Mouse (Mus musculus) hindbrain, postnatal 0 days (tissue): ENCODE data around the gene Ldhb. TPM values are rescaled to one million over a fixed set of nuclear protein-coding genes. Genes with fewer than 3 reads are reported as not detected.
A peak's percentile ranks its signal among the peaks of the same experiment; 100 is the strongest.
"Not testable (repeated sequence)": the region's sequence is repeated elsewhere in the genome, so short reads cannot be mapped to it uniquely, and the experiment has no call there.

Experiments
- ATAC-seq: fragments of 200-750 bp; cut with Nextera tagmentation; 2 replicates; pipeline ENCODE4 v1.8.0; 2017; ENCODE audit warnings: mild to moderate bottlenecking, moderate TSS enrichment, moderate library complexity
- DNase-seq: peaks from one replicate; pipeline ENCODE4 v3.0.0-alpha.2; 2015; ENCODE audit warnings: low spot score
- H3K27ac ChIP-seq: fragments of 300-500 bp; sonication (generic); 2 replicates; pipeline ENCODE4 v1.5.1; 2014; ENCODE audit warnings: mild to moderate bottlenecking
- H3K27me3 ChIP-seq: fragments of 300-500 bp; sonication (generic); 2 replicates; pipeline ENCODE4 v1.6.1; 2014; ENCODE audit warnings: low read length, mixed read lengths; ENCODE audit not compliant: insufficient read depth
- H3K36me3 ChIP-seq: fragments of 300-500 bp; sonication (generic); 2 replicates; pipeline ENCODE4 v1.6.1; 2014; ENCODE audit warnings: low read length, mixed read lengths; ENCODE audit not compliant: insufficient read depth
- H3K4me1 ChIP-seq: fragments of 300-500 bp; sonication (generic); 2 replicates; pipeline ENCODE4 v1.6.1; 2014; ENCODE audit warnings: antibody characterized with exemption, low read length, mixed read lengths; ENCODE audit not compliant: insufficient read depth
- H3K4me2 ChIP-seq: fragments of 300-500 bp; sonication (generic); 2 replicates; pipeline ENCODE4 v1.6.1; 2014; ENCODE audit warnings: low read depth, mild to moderate bottlenecking, low read length, moderate library complexity, mixed read lengths
- H3K4me3 ChIP-seq: fragments of 300-500 bp; sonication (generic); 2 replicates; pipeline ENCODE4 v1.5.1; 2014; ENCODE audit warnings: low read length
- H3K9ac ChIP-seq: fragments of 300-500 bp; sonication (generic); replicated peaks from 2 replicates; pipeline ENCODE4 v1.6.1; 2014; ENCODE audit warnings: mild to moderate bottlenecking, low read length, moderate library complexity, mixed read lengths
- H3K9me3 ChIP-seq: fragments of 300-500 bp; sonication (generic); 2 replicates; pipeline ENCODE4 v1.6.1; 2016; ENCODE audit warnings: low read length, mixed read lengths
- CTCF ChIP-seq: IDR thresholded peaks from 2 replicates; pipeline ENCODE4 v1.5.1; 2016; ENCODE audit warnings: antibody characterized with exemption, control low read depth, low read depth
- WGBS: fragments of 180-500 bp; shearing (Covaris S2); extraction: QIAGEN DNeasy Blood & Tissue Kit; methylation state at CpG from one replicate; pipeline ENCODE4 v1.1.7; 2014; 5-methylcytosine and 5-hydroxymethylcytosine counted together
- polyA plus RNA-seq: library from polyadenylated mRNA; unstranded; fragments of >200 nt; fragmentation: Nextera tagmentation; extraction: Ambion mirVana; gene quantifications from 2 replicates; pipeline ENCODE4 v1.2.1, GENCODE M21; 2015
- total RNA-seq: library from RNA; depleted of rRNA; stranded (reverse); fragments of >200 nt; gene quantifications from 2 replicates; pipeline ENCODE4 v1.2.3, GENCODE M21; 2014

The Ldhb gene
- total and polyA plus RNA-seq, 2 experiments from 2014 or later, result 230 to 663 TPM

DNA sequence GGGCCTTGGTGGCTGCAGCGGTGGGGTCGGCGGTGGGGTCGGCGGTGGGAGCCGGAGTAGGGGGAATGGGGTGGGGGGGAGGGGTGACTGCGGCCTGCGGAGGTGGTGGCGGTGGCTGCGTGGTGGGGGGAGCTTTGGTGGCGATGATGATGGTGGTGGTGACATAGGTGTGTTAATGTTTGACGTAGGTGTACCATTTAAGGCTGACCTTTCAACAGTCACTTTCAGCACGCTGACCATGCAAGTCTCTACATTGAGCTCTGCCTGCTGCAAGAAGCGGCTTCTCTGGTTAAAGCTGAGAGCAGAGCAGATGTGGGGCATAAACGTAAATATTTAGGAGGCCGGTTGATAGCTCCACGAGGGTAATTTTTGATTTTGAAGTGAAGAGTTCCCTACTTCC lies 24.4 kb upstream of the Ldhb start:
- H3K36me3 ChIP-seq, result no peaks in the 10 kb centered on the region
- no peak for DNase-seq
- no peak for ATAC-seq
- no peaks in the 10 kb centered on the region for H3K9me3 ChIP-seq
- H3K4me3 ChIP-seq, result no peak overlapping the region
- no peaks in the 10 kb centered on the region for H3K27me3 ChIP-seq
- WGBS, result 94% methylated on average over 17 of the region's 17 CpGs
- H3K4me1 ChIP-seq, result no peaks in the 10 kb centered on the region
- H3K4me2 ChIP-seq, result no peak overlapping the region
- no peak overlapping the region for H3K9ac ChIP-seq
- TF ChIP-seq CTCF, result no peak
- no peak overlapping the region for H3K27ac ChIP-seq

DNA sequence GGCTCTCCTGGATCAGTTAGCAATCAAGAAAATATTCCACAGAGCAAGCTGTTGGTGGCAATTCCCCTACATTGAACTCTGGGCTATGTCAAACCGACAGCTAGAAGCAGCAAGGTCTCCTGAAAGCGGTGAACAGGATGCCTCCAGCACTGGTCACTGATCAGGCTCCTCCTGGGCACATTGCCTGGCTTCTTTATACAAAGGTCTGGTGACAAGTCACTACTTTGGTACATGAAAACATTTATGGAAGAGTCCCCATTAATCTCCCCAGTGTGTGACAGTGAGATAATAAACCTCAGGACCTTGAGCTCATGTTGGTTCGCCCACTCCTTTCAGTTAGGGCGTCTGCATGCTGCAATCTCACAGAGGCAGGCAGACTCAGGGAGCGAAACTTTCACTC lies 22.6 kb upstream of the Ldhb start:
- H3K27me3 ChIP-seq, result no peaks in the 10 kb centered on the region
- TF ChIP-seq CTCF, result no peak
- H3K9me3 ChIP-seq, result no peaks in the 10 kb centered on the region
- H3K27ac ChIP-seq, result no peak overlapping the region
- DNase-seq (no peak), ATAC-seq (no peak)
- no peak overlapping the region for H3K9ac ChIP-seq
- H3K4me3 ChIP-seq, result no peak overlapping the region
- H3K4me1 ChIP-seq, result no peaks in the 10 kb centered on the region
- H3K4me2 ChIP-seq, result no peak overlapping the region
- no peaks in the 10 kb centered on the region for H3K36me3 ChIP-seq
- WGBS, result 68% methylated on average over 5 of the region's 5 CpGs

GRCm38 (mm10) chr6:142529680-142530079 lies 21.9 kb upstream of the Ldhb start:
- H3K4me1 ChIP-seq, result no peaks in the 10 kb centered on the region
- 79% methylated on average over 8 of the region's 8 CpGs for WGBS
- no peak overlapping the region for H3K27ac ChIP-seq
- no peaks in the 10 kb centered on the region for H3K36me3 ChIP-seq
- no peak for TF ChIP-seq CTCF
- no peak overlapping the region for H3K9ac ChIP-seq
- H3K9me3 ChIP-seq, result no peaks in the 10 kb centered on the region
- no peak for ATAC-seq
- no peak for DNase-seq
- H3K27me3 ChIP-seq, result no peaks in the 10 kb centered on the region
- no peak overlapping the region for H3K4me2 ChIP-seq
- H3K4me3 ChIP-seq, result no peak overlapping the region

DNA sequence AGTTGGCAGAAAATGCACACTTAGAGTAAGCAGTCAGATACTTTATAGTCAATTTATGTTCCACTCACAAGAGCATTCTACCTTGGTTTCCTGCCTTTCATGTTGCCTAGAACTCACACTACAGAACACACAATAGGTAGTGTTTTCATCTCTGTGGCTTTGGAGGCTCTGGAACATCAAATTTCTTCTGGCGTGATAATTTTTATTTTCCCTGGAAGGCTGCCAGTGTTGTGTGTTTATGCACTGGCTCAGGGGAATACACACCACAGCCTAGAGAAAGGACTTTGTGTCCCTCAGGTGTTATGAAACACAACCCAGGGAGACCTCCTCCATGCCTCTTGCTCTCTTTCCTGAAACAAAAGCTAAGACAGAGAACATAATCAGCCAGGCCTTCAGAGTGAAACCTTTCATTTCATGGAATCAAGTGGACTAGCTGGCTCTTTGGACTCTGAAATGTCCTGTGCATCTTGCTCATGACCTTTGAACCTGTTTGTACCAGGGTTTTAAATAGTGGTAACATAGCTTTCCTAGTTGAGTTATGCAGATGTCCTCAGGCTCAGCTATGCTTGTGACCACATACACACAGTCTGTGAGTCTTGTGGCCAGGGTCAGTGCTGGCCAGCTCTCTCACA lies 20.3 kb upstream of the Ldhb start:
- no peaks in the 10 kb centered on the region for H3K4me1 ChIP-seq
- no peak for DNase-seq
- H3K4me2 ChIP-seq, result no peak overlapping the region
- H3K27me3 ChIP-seq, result no peaks in the 10 kb centered on the region
- no peaks in the 10 kb centered on the region for H3K9me3 ChIP-seq
- no peak for TF ChIP-seq CTCF
- no peak overlapping the region for H3K9ac ChIP-seq
- H3K36me3 ChIP-seq, result no peaks in the 10 kb centered on the region
- H3K27ac ChIP-seq, result no peak overlapping the region
- ATAC-seq, result no peak
- 59% methylated on average over 1 of the region's 1 CpGs for WGBS
- H3K4me3 ChIP-seq, result no peak overlapping the region

- DNase-seq (peak; percentile 88), ATAC-seq (peak; percentile 88)
- no peak overlapping the region for H3K9ac ChIP-seq
- H3K4me2 ChIP-seq, result no peak overlapping the region
- TF ChIP-seq CTCF, result peak; percentile 94
- H3K27ac ChIP-seq, result no peak overlapping the region
- WGBS, result 4% methylated on average over 4 of the region's 4 CpGs
- H3K4me3 ChIP-seq, result no peak overlapping the region
- H3K9me3 ChIP-seq, result no peaks in the 10 kb centered on the region
- no peaks in the 10 kb centered on the region for H3K27me3 ChIP-seq
- H3K4me1 ChIP-seq, result no peaks in the 10 kb centered on the region
- no peaks in the 10 kb centered on the region for H3K36me3 ChIP-seq
Measured at GRCm38 (mm10) chr6:142524635-142525308, 17.0 kb upstream of the Ldhb start.

GRCm38 (mm10) chr6:142521591-142522110 lies 13.9 kb upstream of the Ldhb start:
- no peak for TF ChIP-seq CTCF
- Histone ChIP-seq H3K27me3 (no peaks in the 10 kb centered on the region), H3K4me1 (no peaks in the 10 kb centered on the region), H3K4me2 (no peak overlapping the region), H3K27ac (no peak overlapping the region), H3K36me3 (no peaks in the 10 kb centered on the region), H3K4me3 (no peak overlapping the region), H3K9ac (no peak overlapping the region), H3K9me3 (no peaks in the 10 kb centered on the region)
- no peak for ATAC-seq
- no peak for DNase-seq
- WGBS, result 83% methylated on average over 12 of the region's 12 CpGs

DNA sequence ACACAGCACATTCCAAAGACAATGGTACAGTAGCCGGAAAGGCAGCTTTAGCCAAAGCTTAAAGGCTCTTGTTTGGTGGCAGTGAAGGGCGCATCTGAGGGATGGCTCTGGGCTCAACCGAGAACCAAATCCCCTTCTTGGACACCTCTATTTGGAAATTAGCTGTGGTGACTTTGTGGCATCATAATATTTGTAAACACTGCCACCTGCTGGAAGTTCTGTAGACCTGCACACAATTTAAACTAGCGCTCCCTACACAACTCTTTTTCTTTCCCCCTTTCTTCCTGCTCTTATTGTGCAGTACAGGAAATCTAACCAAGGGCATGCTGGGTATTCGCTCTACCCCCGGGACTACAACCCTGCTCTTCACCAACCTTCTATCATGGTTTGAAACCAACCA lies 11.4 kb upstream of the Ldhb start:
- Histone ChIP-seq H3K4me2 (no peak overlapping the region), H3K36me3 (no peaks in the 10 kb centered on the region), H3K4me1 (no peaks in the 10 kb centered on the region), H3K27ac (no peak overlapping the region), H3K9me3 (no peaks in the 10 kb centered on the region), H3K4me3 (no peak overlapping the region), H3K9ac (no peak overlapping the region), H3K27me3 (no peaks in the 10 kb centered on the region)
- DNase-seq (peak; percentile 86), ATAC-seq (peak; percentile 82)
- peak; percentile 82 for TF ChIP-seq CTCF
- WGBS, result 13% methylated on average over 6 of the region's 6 CpGs

- DNase-seq, H3K27ac ChIP-seq, H3K9me3 ChIP-seq, H3K9ac ChIP-seq, H3K4me2 ChIP-seq, H3K4me3 ChIP-seq, H3K27me3 ChIP-seq, H3K36me3 ChIP-seq, ATAC-seq, H3K4me1 ChIP-seq: not testable (repeated sequence)
- WGBS, result 71% methylated on average over 8 of the region's 9 CpGs
Measured at GRCm38 (mm10) chr6:142515379-142515778, 7.6 kb upstream of the Ldhb start.
